Mouse (Mus musculus): ENCODE data around the gene Tmem192. TPM values are rescaled to one million over a fixed set of nuclear protein-coding genes. Genes with fewer than 3 reads are reported as not detected.

Tmem192 gene
- 81.1 TPM for polyA plus RNA-seq (2017; shearing (Covaris generic))

GRCm38 (mm10) chr8:64946820-64947697 is at the start of gene Tmem192:
Gene Tmem192 (plus strand): TSS chr8:64947185.

GRCm38 (mm10) chr8:64987731-64988130 is 40.7 kb downstream of the Tmem192 start, which contains the start of gene Trim75:
Gene Trim75 (minus strand): TSS chr8:64987831.

GRCm38 (mm10) chr8:65018423-65018822 is 71.4 kb downstream of the Tmem192 start, which contains the start of the genes Trim61 and Trim60:
Gene Trim61 (minus strand): TSS chr8:65018523.
Gene Trim60 (minus strand): TSS chr8:65018584.

Other genes with a start within 250 kb of the Tmem192 start
- 51.4 TPM for gene Msmo1, start 213.4 kb upstream of the Tmem192 start, polyA plus RNA-seq (2017; shearing (Covaris generic))
- 21.2 TPM for gene Klhl2, start 97.2 kb upstream of the Tmem192 start, polyA plus RNA-seq (2017; shearing (Covaris generic))
- gene Trim75, start 40.6 kb downstream of the Tmem192 start, polyA plus RNA-seq (2017; shearing (Covaris generic)) = 1.5 TPM
- not detected for gene Trim61, start 71.3 kb downstream of the Tmem192 start, polyA plus RNA-seq (2017; shearing (Covaris generic))
- not detected for gene Trim60, start 71.4 kb downstream of the Tmem192 start, polyA plus RNA-seq (2017; shearing (Covaris generic))
- not detected for gene Apela, start 90.2 kb downstream of the Tmem192 start, polyA plus RNA-seq (2017; shearing (Covaris generic))
- gene Gm10663, start 127.8 kb downstream of the Tmem192 start, polyA plus RNA-seq (2017; shearing (Covaris generic)) = not detected
- gene BC030870, start 182.4 kb downstream of the Tmem192 start, polyA plus RNA-seq (2017; shearing (Covaris generic)) = 0.26 TPM